Comparison of ENCODE assay signal across 11 mouse cellular contexts in the genomic region with DNA sequence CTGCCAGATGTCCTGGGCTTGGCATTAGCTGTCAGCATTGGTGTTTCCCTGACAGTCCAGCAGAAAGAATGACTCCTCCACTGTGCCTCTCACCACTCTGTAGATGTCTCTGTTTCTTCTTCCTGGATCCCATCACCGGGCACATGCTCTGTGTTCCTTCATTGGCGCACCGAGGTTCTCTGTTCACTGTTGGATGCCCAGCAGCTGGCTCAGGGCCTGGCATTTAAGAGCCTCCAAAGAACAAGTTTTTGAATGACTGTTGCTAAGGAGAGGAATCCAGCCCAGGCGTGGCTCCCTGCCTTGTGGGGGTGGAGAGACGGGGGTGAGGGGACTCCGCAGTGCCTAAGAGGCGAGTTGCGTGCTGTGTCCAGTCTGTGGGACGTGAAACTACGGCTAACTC.
DNase-seq lines count a peak whose midpoint lies in the region; ATAC-seq lines count a peak whose summit lies in the region.
"Had no signal": no experiment of that assay in that cellular context is flagged by ENCODE, and none has a peak within 500 bp of the region (broad histone marks: within the 10 kb centered on the region; RNA-seq: fewer than 3 reads in every experiment).

No protein-coding gene starts in this region.

- no peaks in the 10 kb centered on the region for H3K9me3 ChIP-seq in forebrain, embryonic 10.5 days
- H3K9me3 ChIP-seq in forebrain, embryonic 12.5 days: no peaks in the 10 kb centered on the region
- H3K9me3 ChIP-seq in hindbrain, embryonic 14.5 days (ENCODE audit: control insufficient read depth, low read length): no peaks in the 10 kb centered on the region
- H3K9me3 ChIP-seq in midbrain, embryonic 16.5 days (replicated peaks; ENCODE audit: control insufficient read depth, low read length, poor library complexity, severe bottlenecking): no peaks in the 10 kb centered on the region

- 88% methylated on average over 10 of the region's 10 CpGs for WGBS in forebrain, embryonic 10.5 days
- 78% methylated on average over 10 of the region's 10 CpGs for WGBS in forebrain, embryonic 12.5 days
- WGBS in hindbrain, embryonic 14.5 days: 55% methylated on average over 10 of the region's 10 CpGs
- WGBS in midbrain, embryonic 16.5 days: 61% methylated on average over 10 of the region's 10 CpGs

- peaks cover 26% of the 10 kb centered on the region for H3K4me1 ChIP-seq in forebrain, embryonic 10.5 days
- H3K4me1 ChIP-seq in forebrain, embryonic 12.5 days: peaks cover 28% of the 10 kb centered on the region
- peaks cover 29% of the 10 kb centered on the region for H3K4me1 ChIP-seq in hindbrain, embryonic 14.5 days (replicated peaks; ENCODE audit: control insufficient read depth, insufficient read depth, low read length)
- peaks cover 33% of the 10 kb centered on the region for H3K4me1 ChIP-seq in midbrain, embryonic 16.5 days (ENCODE audit: control insufficient read depth, insufficient read depth, low read length)

- 0 out of 2 replicates have a peak overlapping the region, but pooled peaks have one; percentile 25 for H3K27ac ChIP-seq in forebrain, embryonic 10.5 days
- no peak overlapping the region for H3K27ac ChIP-seq in forebrain, embryonic 12.5 days
- no peak overlapping the region for H3K27ac ChIP-seq in hindbrain, embryonic 14.5 days
- H3K27ac ChIP-seq in midbrain, embryonic 16.5 days (ENCODE audit: low read length): no peak overlapping the region

- no peak overlapping the region for H3K9ac ChIP-seq in forebrain, embryonic 12.5 days
- H3K9ac ChIP-seq in hindbrain, embryonic 14.5 days: no peak overlapping the region
- H3K9ac ChIP-seq in midbrain, embryonic 16.5 days (ENCODE audit: low read depth, low read length): no peak overlapping the region

- H3K4me2 ChIP-seq in forebrain, embryonic 12.5 days: no peak overlapping the region
- no peak overlapping the region for H3K4me2 ChIP-seq in hindbrain, embryonic 14.5 days (replicated peaks)
- H3K4me2 ChIP-seq in midbrain, embryonic 16.5 days (ENCODE audit: low read length): no peak overlapping the region

- no peaks in the 10 kb centered on the region for H3K27me3 ChIP-seq in forebrain, embryonic 10.5 days (ENCODE audit: poor library complexity, severe bottlenecking)
- H3K27me3 ChIP-seq in forebrain, embryonic 12.5 days: no peaks in the 10 kb centered on the region
- no peaks in the 10 kb centered on the region for H3K27me3 ChIP-seq in hindbrain, embryonic 14.5 days (ENCODE audit: control insufficient read depth, insufficient read depth, low read length)
- H3K27me3 ChIP-seq in midbrain, embryonic 16.5 days (ENCODE audit: control insufficient read depth, insufficient read depth, low read depth, low read length): no peaks in the 10 kb centered on the region

- H3K36me3 ChIP-seq in forebrain, embryonic 10.5 days (replicated peaks): peaks cover 30% of the 10 kb centered on the region
- H3K36me3 ChIP-seq in forebrain, embryonic 12.5 days (replicated peaks): no peaks in the 10 kb centered on the region
- H3K36me3 ChIP-seq in hindbrain, embryonic 14.5 days (replicated peaks; ENCODE audit: control insufficient read depth, insufficient read depth): 0 out of 2 replicates have a peak, but pooled peaks cover 6% of the 10 kb centered on the region
- no peaks in the 10 kb centered on the region for H3K36me3 ChIP-seq in midbrain, embryonic 16.5 days (ENCODE audit: control insufficient read depth, insufficient read depth, low read length)

- H3K4me3 ChIP-seq in forebrain, embryonic 10.5 days: no peak overlapping the region
- H3K4me3 ChIP-seq in forebrain, embryonic 12.5 days (replicated peaks): no peak overlapping the region
- no peak overlapping the region for H3K4me3 ChIP-seq in hindbrain, embryonic 14.5 days (replicated peaks; ENCODE audit: low read length)
- no peak overlapping the region for H3K4me3 ChIP-seq in midbrain, embryonic 16.5 days (ENCODE audit: low read depth, low read length)

- ATAC-seq in forebrain, embryonic 12.5 days (ENCODE audit: low FRiP score): no peak
- peak; percentile 64; the same call in 1 of the 2 replicates for ATAC-seq in hindbrain, embryonic 14.5 days (ENCODE audit: low FRiP score)
- peak; percentile 28; the same call in 1 of the 2 replicates for ATAC-seq in midbrain, embryonic 16.5 days
- ATAC-seq: intestine, postnatal 0 days had no signal

- DNase-seq in forebrain, embryonic 10.5 days (ENCODE audit: extremely low spot score, low spot score): no peak
- DNase-seq in lung, postnatal 36 days: peak; percentile 22
- DNase-seq in lung, postnatal 25 days (ENCODE audit: low spot score): no peak
- no peak for DNase-seq in hindbrain, embryonic 14.5 days (ENCODE audit: low spot score)
- no peak for DNase-seq in c-Kit-positive CD71-positive TER-119-positive erythroid progenitor cells, embryonic 14.5 days (ENCODE audit: low spot score)
- DNase-seq in adrenal gland, postnatal 14 days: no peak
- DNase-seq: adrenal gland, adult 2 months; cerebellum, adult 8-10 months had no signal
